ENCODE assay signal across 10 mouse cellular contexts in the genomic region with DNA sequence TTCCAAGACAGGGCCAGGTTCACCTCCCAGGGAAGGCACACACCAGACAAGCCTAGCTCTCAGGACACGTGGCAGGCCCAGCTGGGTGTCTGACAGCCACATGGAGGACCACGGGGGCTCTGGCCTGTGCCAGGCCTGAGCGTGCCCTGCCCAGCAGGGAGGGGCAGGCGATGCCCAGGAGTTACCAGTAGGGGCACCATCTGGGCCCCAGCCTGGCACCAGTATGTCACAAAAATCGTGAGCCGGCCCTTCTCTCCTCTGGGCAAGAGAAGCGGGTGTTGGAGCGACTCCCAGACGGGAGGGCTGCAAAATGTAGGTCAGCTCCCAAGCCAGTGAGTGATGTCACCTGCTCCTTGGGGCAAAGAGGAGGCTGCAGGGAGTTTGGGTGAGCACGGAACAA. TPM values are rescaled to one million over a fixed set of nuclear protein-coding genes. Genes with fewer than 3 reads are reported as not detected.
DNase-seq lines count a peak whose midpoint lies in the region; ATAC-seq lines count a peak whose summit lies in the region.
"Had no signal": no experiment of that assay in that cellular context is flagged by ENCODE, and none has a peak within 500 bp of the region (broad histone marks: within the 10 kb centered on the region; RNA-seq: fewer than 3 reads in every experiment).

No protein-coding gene starts in this region.

- 70% methylated on average over 9 of the region's 10 CpGs for WGBS in kidney, embryonic 16.5 days

- no peak overlapping the region for H3K27ac ChIP-seq in kidney, embryonic 16.5 days (ENCODE audit: low read length)
- H3K27ac ChIP-seq: embryonic facial prominence, embryonic 13.5 days; limb, embryonic 15.5 days had no signal

- H3K9me3 ChIP-seq in kidney, embryonic 16.5 days (ENCODE audit: low read length) = no peaks in the 10 kb centered on the region
- H3K9me3 ChIP-seq: embryonic facial prominence, embryonic 13.5 days; limb, embryonic 15.5 days had no signal

- H3K4me1 ChIP-seq in kidney, embryonic 16.5 days (ENCODE audit: insufficient read depth, low read length) = no peaks in the 10 kb centered on the region
- H3K4me1 ChIP-seq: embryonic facial prominence, embryonic 13.5 days; limb, embryonic 15.5 days had no signal

- H3K9ac ChIP-seq in kidney, embryonic 16.5 days (replicated peaks; ENCODE audit: low read length) = no peak overlapping the region
- H3K9ac ChIP-seq: embryonic facial prominence, embryonic 13.5 days; limb, embryonic 15.5 days had no signal

- no peaks in the 10 kb centered on the region for H3K36me3 ChIP-seq in kidney, embryonic 16.5 days (ENCODE audit: insufficient read depth, low read length)
- H3K36me3 ChIP-seq: embryonic facial prominence, embryonic 13.5 days; limb, embryonic 15.5 days had no signal

- DNase-seq in kidney, postnatal 10 days = peak; percentile 26
- peak; percentile 100 for DNase-seq in cerebellum, adult 11-12 months
- peak; percentile 79 for DNase-seq in gastrocnemius, postnatal 10 days
- peak; percentile 64 for DNase-seq in layer of hippocampus, adult 11-12 months (ENCODE audit: low spot score)
- DNase-seq in thymus, postnatal 14 days = no peak
- no peak for DNase-seq in thymus, postnatal 36 days

- no peak overlapping the region for H3K4me2 ChIP-seq in kidney, embryonic 16.5 days (replicated peaks; ENCODE audit: low read depth, low read length)
- H3K4me2 ChIP-seq: embryonic facial prominence, embryonic 13.5 days; limb, embryonic 15.5 days had no signal

- no peaks in the 10 kb centered on the region for H3K27me3 ChIP-seq in kidney, embryonic 16.5 days (ENCODE audit: insufficient read depth, low read length)
- H3K27me3 ChIP-seq: embryonic facial prominence, embryonic 13.5 days; limb, embryonic 15.5 days had no signal

- no peak for ATAC-seq in kidney, embryonic 16.5 days (ENCODE audit: low FRiP score, low TSS enrichment)
- ATAC-seq in megakaryocyte-erythroid progenitor cell, adult 5-6 weeks (replicated peaks; ENCODE audit: low FRiP score, low TSS enrichment, poor library complexity, severe bottlenecking) = peak; percentile 42

- H3K4me3 ChIP-seq in kidney, embryonic 16.5 days (ENCODE audit: low read length) = no peak overlapping the region
- H3K4me3 ChIP-seq: embryonic facial prominence, embryonic 13.5 days; limb, embryonic 15.5 days had no signal

RNA-seq across cellular contexts. Expression of gene Ntng2, which starts 34.9 kb away (rescaled TPM):
- 5.1 TPM in 2 replicates for polyA plus RNA-seq in kidney, embryonic 16.5 days (2015; fragmentation: Nextera tagmentation; extraction: Ambion mirVana)
- total RNA-seq in gastrocnemius, postnatal 10 days (2021) = 10 to 100 TPM; 19.5 to 23.9 TPM
- total RNA-seq in megakaryocyte-erythroid progenitor cell, adult 5-6 weeks (2014; fragmentation: Nextera tagmentation) = 2.3 and 2.8 TPM in 2 replicates
- not detected in 2 replicates for total RNA-seq in megakaryocyte-erythroid progenitor cell, adult 5-6 weeks (2017)

Comparison
In these comparisons a context has a peak if more than half of its experiments do, and no peak if none do; other contexts are left out.
1. DNase-seq: peak in kidney, postnatal 10 days (single experiment), cerebellum, adult 11-12 months (single experiment), gastrocnemius, postnatal 10 days (single experiment) and layer of hippocampus, adult 11-12 months (single experiment); none in thymus, postnatal 14 days (single experiment) and thymus, postnatal 36 days (0 of 2).
2. RNA of gene Ntng2, which starts 34.9 kb away (total RNA-seq): 19.5 to 23.9 TPM in gastrocnemius, postnatal 10 days; 2.3 to 2.8 TPM in megakaryocyte-erythroid progenitor cell, adult 5-6 weeks; every median in the first group is over 4 times any median in the second.